Mouse (Mus musculus): ENCODE measurements at regions not wholly inside any gene's neighbourhood (a gene's known extent, or its start where the extent isn't known, plus 50 kb on each side); places are given as distances from the start of the nearest gene placed in this dataset.

DNA sequence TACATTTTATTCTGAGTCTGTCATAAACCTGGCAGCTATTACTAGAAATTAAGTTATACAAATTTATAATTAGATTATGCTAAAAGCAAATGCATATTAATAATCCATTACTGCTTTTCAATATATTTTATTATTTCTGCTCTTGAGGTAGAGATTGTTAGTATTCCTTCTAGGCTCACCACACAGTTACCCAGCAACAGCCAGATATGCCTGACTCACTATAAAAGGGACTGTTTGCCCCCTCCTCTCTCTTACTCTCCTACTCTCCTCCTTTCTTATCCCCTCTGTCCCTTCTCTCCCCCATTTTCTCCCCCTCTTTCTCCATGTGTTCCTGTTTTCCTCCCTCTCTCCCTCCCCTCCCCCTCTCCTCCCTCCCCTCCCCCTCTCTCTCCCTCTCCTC, 98.7 kb downstream of the 4930505A04Rik start:
- DNase-seq, result no peak

DNA sequence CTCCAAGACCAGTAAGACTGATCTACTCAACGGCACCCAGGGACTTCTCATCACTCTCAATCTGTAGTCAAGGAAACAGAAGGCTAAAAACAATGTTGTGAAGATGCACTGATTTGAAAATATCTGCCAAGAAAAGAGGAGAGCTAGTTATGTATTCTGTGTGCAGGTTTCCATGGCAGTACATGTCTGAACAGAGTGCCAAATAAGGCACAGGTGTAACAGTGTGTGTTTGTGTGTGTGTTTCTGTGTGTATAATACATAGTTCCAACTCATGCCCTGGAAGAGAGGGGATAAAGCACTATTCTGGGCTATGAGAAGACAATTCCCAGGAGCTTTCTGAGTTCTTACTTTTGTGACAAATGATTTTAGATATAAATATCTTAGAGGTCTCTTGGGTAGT, 99.7 kb downstream of the 4930505A04Rik start:
- no peak for DNase-seq

DNA sequence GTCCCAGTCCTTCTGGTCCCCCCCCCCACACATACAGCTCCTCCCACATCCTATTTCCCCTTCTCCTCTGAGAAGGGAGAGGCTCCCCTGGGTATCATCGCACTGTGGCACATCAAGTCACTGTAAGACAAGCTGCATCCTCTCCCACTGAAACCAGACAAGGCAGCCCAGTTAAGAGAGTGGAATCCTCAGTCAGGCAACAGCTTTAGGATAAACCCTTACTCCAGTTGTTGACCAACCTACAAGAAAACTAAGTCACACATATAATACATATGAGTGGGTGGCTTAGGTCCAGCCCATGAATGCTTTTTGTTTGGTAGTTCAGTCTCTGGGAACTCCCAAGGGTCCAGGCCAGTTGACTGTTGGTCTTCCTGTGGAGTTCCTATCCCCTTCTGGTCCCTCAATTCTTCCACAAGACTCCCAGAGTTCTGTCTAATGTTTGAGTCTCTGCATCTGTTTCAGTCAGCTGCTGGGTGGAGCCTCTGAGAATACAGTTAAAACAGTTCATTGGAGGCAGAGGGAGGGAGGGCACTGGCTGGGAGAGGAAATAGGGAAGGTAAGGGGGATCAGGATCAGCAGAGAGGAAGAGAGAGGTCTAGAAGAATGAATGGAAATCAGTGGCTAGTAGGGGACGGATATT, 101.7 kb upstream of the Sptbn1 start:
- DNase-seq, result no peak

- DNase-seq, result peak; percentile 68
Observed at GRCm38 (mm10) chr11:30367373-30368225, 99.6 kb upstream of the Sptbn1 start.

- no peak for DNase-seq
Observed at GRCm38 (mm10) chr11:30366491-30366890, 98.5 kb upstream of the Sptbn1 start.

GRCm38 (mm10) chr11:30364993-30365392, 97.0 kb upstream of the Sptbn1 start:
- DNase-seq, result peak; percentile 22

- peak; percentile 6 for DNase-seq
Observed at GRCm38 (mm10) chr11:30364591-30364990, 96.6 kb upstream of the Sptbn1 start.

- no peak for DNase-seq
Observed at GRCm38 (mm10) chr11:30358196-30358595, 90.2 kb upstream of the Sptbn1 start.

DNA sequence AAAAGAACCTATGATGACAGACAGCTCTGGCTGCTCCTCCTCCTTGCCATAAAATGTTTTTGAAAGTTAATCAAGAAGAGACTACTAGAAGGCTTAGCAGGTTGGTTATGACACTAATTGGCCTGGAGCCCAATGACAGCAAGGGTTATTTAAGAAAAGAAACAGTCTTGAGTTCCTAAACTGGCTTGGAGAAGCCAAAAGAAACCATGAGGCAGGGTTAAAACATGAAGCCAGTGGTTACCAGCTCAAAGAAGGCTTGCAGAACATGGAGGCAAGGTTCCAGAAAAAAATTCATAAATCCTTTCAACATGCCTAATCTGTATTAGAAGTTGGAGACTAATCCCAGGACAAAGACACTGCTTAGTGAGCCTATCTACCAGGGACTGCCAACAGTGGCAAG, 87.4 kb upstream of the Sptbn1 start:
- peak; percentile 30 for DNase-seq

- peak; percentile 30 for DNase-seq
Observed at GRCm38 (mm10) chr11:30326371-30326770, 58.4 kb upstream of the Sptbn1 start.
